Mouse (Mus musculus) heart, adult 2 months (tissue): ENCODE measurements at regions not wholly inside any gene's neighbourhood (a gene's known extent, or its start where the extent isn't known, plus 50 kb on each side); places are given as distances from the start of the nearest gene placed in this dataset.

Experiments used
- CTCF ChIP-seq: fragments of 200-600 bp; IDR thresholded peaks from 2 replicates; pipeline ENCODE4 v1.8.1; 2022; ENCODE audit warnings: antibody characterized with exemption, mild to moderate bottlenecking, moderate library complexity
- EP300 ChIP-seq: fragments of 200-500 bp; IDR thresholded peaks from 2 replicates; pipeline ENCODE4 v1.6.1; 2011; ENCODE audit warnings: low read depth, low read length, control low read depth; ENCODE audit not compliant: insufficient read depth
- POLR2A ChIP-seq: fragments of 200-500 bp; IDR thresholded peaks from 2 replicates; pipeline ENCODE4 v1.6.1; 2011; ENCODE audit warnings: mild to moderate bottlenecking, low read depth, low read length, control low read depth; ENCODE audit not compliant: insufficient read depth

DNA sequence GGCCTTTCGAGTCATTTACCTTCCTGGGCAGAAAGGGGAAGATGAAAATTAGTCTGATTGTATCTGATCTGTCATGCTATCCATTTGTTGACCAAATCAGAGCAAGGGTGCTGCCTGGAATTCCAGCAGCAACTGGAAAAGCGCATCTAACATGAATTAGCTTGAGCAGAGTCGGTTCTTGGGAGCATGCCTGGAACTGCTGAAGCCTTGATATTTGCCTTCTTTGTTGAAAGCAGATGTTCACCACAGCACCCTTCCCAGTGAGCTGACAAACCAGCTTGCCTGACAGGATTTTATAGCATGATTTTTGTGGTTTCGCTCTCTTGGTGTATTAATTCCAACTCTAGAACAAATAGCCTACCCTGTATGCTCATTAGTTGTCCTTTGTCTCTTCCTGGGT is 168.0 kb upstream of the Fat1 start:
- no peak for TF ChIP-seq CTCF
- no peak for TF ChIP-seq POLR2A
- TF ChIP-seq EP300, result no peak
